Mouse (Mus musculus) thymus, adult 2 months (tissue): ENCODE measurements around the gene Cep85l. TPM values are rescaled to one million over a fixed set of nuclear protein-coding genes. Genes with fewer than 3 reads are reported as not detected.

Experiments
- DNase-seq: peaks from one replicate; pipeline ENCODE4 v3.0.0; 2021
- H3K27ac ChIP-seq: fragments of 200-500 bp; 2 replicates; pipeline ENCODE4 v1.5.1; 2012; ENCODE audit warnings: low read length, control low read depth; ENCODE audit not compliant: control insufficient read depth, insufficient read depth
- H3K27me3 ChIP-seq: fragments of 200-500 bp; 2 replicates; pipeline ENCODE4 v1.6.1; 2012; ENCODE audit warnings: mild to moderate bottlenecking, low read length, moderate library complexity, mixed read lengths; ENCODE audit not compliant: control insufficient read depth, insufficient read depth
- H3K36me3 ChIP-seq: fragments of 200-500 bp; 2 replicates; pipeline ENCODE4 v1.6.1; 2012; ENCODE audit warnings: mild to moderate bottlenecking, low read length, moderate library complexity; ENCODE audit not compliant: control insufficient read depth, insufficient read depth
- H3K4me1 ChIP-seq: fragments of 200-500 bp; replicated peaks from 2 replicates; pipeline ENCODE4 v1.6.1; 2012; ENCODE audit warnings: low read length; ENCODE audit not compliant: control insufficient read depth, insufficient read depth
- H3K4me3 ChIP-seq: fragments of 200-500 bp; 2 replicates; pipeline ENCODE4 v1.5.1; 2012; ENCODE audit warnings: mild to moderate bottlenecking, low read length, control low read depth, moderate library complexity; ENCODE audit not compliant: control insufficient read depth, insufficient read depth
- CTCF ChIP-seq: fragments of 200-500 bp; IDR thresholded peaks from 2 replicates; pipeline ENCODE4 v1.5.1; 2012; ENCODE audit warnings: mild to moderate bottlenecking, control low read depth, low read length, moderate library complexity, borderline replicate concordance; ENCODE audit not compliant: control insufficient read depth, poor library complexity, insufficient read depth; ENCODE audit errors: extremely low read depth
- POLR2A ChIP-seq: fragments of 200-500 bp; IDR thresholded peaks from 2 replicates; pipeline ENCODE4 v1.6.1; 2012; ENCODE audit warnings: mild to moderate bottlenecking, low read length, control low read depth, moderate library complexity; ENCODE audit not compliant: control insufficient read depth, poor library complexity, insufficient read depth; ENCODE audit errors: extremely low read depth
- WGBS: fragments of 180-500 bp; shearing (Covaris S2); methylation state at CpG from one replicate; pipeline ENCODE4 v1.1.7; 2018; 5-methylcytosine and 5-hydroxymethylcytosine counted together
- polyA plus RNA-seq: library from polyadenylated mRNA; depleted of rRNA; stranded (reverse); fragments of >200 nt; gene quantifications from 2 replicates; pipeline ENCODE4 v1.2.3, GENCODE M21; 2012; rRNA removed

The Cep85l gene
- polyA plus RNA-seq, 1 experiment: 1.9 TPM

- DNase-seq: no peak
- H3K36me3 ChIP-seq: no peaks in the 10 kb centered on the region
- no peaks in the 10 kb centered on the region for H3K27me3 ChIP-seq
- TF ChIP-seq CTCF (no peak), POLR2A (no peak)
- no peak overlapping the region for H3K27ac ChIP-seq
- no peaks in the 10 kb centered on the region for H3K4me1 ChIP-seq
- H3K4me3 ChIP-seq: no peak overlapping the region
These were observed 148.9 kb downstream of the Cep85l start for GRCm38 (mm10) chr10:53230809-53231208.

GRCm38 (mm10) chr10:53229190-53229589 is 150.6 kb downstream of the Cep85l start:
- Histone ChIP-seq H3K4me3 (no peak overlapping the region), H3K27ac (no peak overlapping the region), H3K27me3 (no peaks in the 10 kb centered on the region), H3K4me1 (no peaks in the 10 kb centered on the region), H3K36me3 (no peaks in the 10 kb centered on the region)
- no peak for DNase-seq
- WGBS: 75% methylated on average over 2 of the region's 2 CpGs
- TF ChIP-seq CTCF: no peak
- TF ChIP-seq POLR2A: no peak

Other genes starting within 250 kb of the Cep85l start
- 10.4 and 381 TPM in 2 replicates for gene Pln, start 42.3 kb downstream of the Cep85l start, polyA plus RNA-seq
- gene Asf1a, start 216.8 kb upstream of the Cep85l start, polyA plus RNA-seq: 12.2 and 12.5 TPM in 2 replicates